Mouse (Mus musculus): ENCODE measurements around the gene Klrb1b.
A peak's percentile ranks its signal among the peaks of the same experiment; 100 is the strongest.

- peak; percentile 18; the same call in 1 of the 3 replicates for TF ChIP-seq GATA1 (IDR thresholded peaks at IDR 0.05; ENCODE audit: borderline replicate concordance, low read length)
- 0 out of 2 replicates have a peak, but pooled peaks have one; percentile 34 for TF ChIP-seq FLI1 (IDR thresholded peaks at IDR 0.05; ENCODE audit: low read length)
Measured at GRCm38 (mm10) chr6:128845319-128845979, 19.3 kb upstream of the Klrb1b start.

Measured in megakaryocyte, embryonic 14.5 days (primary cell).